Mouse (Mus musculus) liver, embryonic 15.5 days (tissue): ENCODE measurements around the gene Pmm1. TPM values are rescaled to one million over a fixed set of nuclear protein-coding genes. Genes with fewer than 3 reads are reported as not detected.

Experiments used
- ATAC-seq: fragments of 200-750 bp; cut with Nextera tagmentation; 2 replicates; pipeline ENCODE4 v1.8.0; 2017; ENCODE audit warnings: moderate number of reproducible peaks, mild to moderate bottlenecking, moderate library complexity; ENCODE audit not compliant: insufficient read depth
- H3K27ac ChIP-seq: fragments of 300-500 bp; sonication (generic); replicated peaks from 2 replicates; pipeline ENCODE4 v1.5.1; 2015; ENCODE audit warnings: mild to moderate bottlenecking, inconsistent platforms
- H3K27me3 ChIP-seq: fragments of 300-500 bp; sonication (generic); 2 replicates; pipeline ENCODE4 v1.6.1; 2015; ENCODE audit warnings: mild to moderate bottlenecking, inconsistent platforms
- H3K36me3 ChIP-seq: fragments of 300-500 bp; sonication (generic); replicated peaks from 2 replicates; pipeline ENCODE4 v1.6.1; 2015; ENCODE audit warnings: moderate library complexity, mild to moderate bottlenecking, inconsistent platforms
- H3K4me1 ChIP-seq: fragments of 300-500 bp; sonication (generic); replicated peaks from 2 replicates; pipeline ENCODE4 v1.6.1; 2015; ENCODE audit warnings: inconsistent platforms
- H3K4me2 ChIP-seq: fragments of 300-500 bp; sonication (generic); 2 replicates; pipeline ENCODE4 v1.6.1; 2015; ENCODE audit warnings: moderate library complexity, mild to moderate bottlenecking, inconsistent platforms
- H3K4me3 ChIP-seq: fragments of 300-500 bp; sonication (generic); replicated peaks from 2 replicates; pipeline ENCODE4 v1.5.1; 2015; ENCODE audit warnings: mild to moderate bottlenecking, inconsistent platforms
- H3K9ac ChIP-seq: fragments of 300-500 bp; sonication (generic); 2 replicates; pipeline ENCODE4 v1.6.1; 2015; ENCODE audit warnings: moderate library complexity, mild to moderate bottlenecking, inconsistent platforms
- H3K9me3 ChIP-seq: fragments of 300-500 bp; sonication (generic); replicated peaks from 2 replicates; pipeline ENCODE4 v1.6.1; 2016; ENCODE audit warnings: inconsistent platforms
- WGBS: fragments of 180-500 bp; shearing (Covaris S2); methylation state at CpG from one replicate; pipeline ENCODE4 v1.1.7; 2015; ENCODE audit warnings: mixed read lengths; ENCODE audit not compliant: insufficient replicate concordance; 5-methylcytosine and 5-hydroxymethylcytosine counted together
- polyA plus RNA-seq: library from polyadenylated mRNA; unstranded; fragments of >200 nt; fragmentation: Nextera tagmentation; extraction: Ambion mirVana; gene quantifications from 2 replicates; pipeline ENCODE4 v1.2.1, GENCODE M21; 2015

Pmm1 gene
- polyA plus RNA-seq, 1 experiment from 2014 or later: 17.8 TPM

DNA sequence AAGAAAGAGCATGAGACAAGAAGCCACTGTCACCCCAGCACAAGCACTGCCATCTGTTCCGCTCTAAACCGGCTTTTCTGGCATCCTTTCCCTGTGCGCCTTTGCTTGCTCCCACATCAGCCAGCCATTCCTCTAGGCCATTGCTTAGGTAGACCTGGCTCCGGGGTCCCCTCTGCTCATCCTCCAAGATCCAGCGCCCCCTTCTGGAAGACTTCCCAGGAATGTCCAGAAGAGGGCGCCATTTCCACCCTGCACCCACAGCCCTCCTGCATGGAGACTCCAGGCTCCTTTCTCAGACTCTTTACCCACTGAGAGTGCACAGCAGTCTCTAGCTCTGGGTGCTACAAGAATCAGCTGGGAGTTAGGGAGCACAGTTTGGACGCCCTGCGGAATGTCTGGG lies 4.3 kb downstream of the Pmm1 start:
- Histone ChIP-seq H3K9me3 (no peaks in the 10 kb centered on the region), H3K27me3 (no peaks in the 10 kb centered on the region), H3K4me2 (no peak overlapping the region), H3K36me3 (peaks cover 33% of the 10 kb centered on the region), H3K4me3 (no peak overlapping the region), H3K4me1 (peaks cover 29% of the 10 kb centered on the region), H3K9ac (no peak overlapping the region), H3K27ac (no peak overlapping the region)
- ATAC-seq: no peak
- WGBS: 59% methylated on average over 8 of the region's 8 CpGs

DNA sequence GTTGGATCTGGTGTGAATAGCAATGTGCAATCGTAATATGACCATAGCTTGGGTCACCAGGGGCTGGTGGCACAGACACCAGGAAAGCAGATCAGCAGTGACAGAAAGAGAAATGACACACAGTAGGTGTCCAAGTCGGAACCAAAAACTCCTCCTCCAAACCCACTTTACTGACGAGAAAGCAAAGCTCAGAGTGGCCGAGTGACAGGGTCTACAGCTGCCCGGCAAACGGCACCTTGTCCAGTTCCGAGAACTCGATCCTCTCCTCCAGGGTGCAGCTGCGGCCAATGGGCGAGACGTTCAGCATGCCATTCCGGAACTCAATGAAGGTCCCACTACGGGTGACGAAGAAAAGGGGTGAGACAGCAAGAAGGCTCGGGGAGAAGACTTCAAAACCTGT lies 5.3 kb downstream of the Pmm1 start:
- H3K4me3 ChIP-seq: no peak overlapping the region
- H3K9me3 ChIP-seq: no peaks in the 10 kb centered on the region
- no peaks in the 10 kb centered on the region for H3K27me3 ChIP-seq
- H3K9ac ChIP-seq: no peak overlapping the region
- H3K4me1 ChIP-seq: peaks cover 21% of the 10 kb centered on the region
- peaks cover 40% of the 10 kb centered on the region for H3K36me3 ChIP-seq
- no peak for ATAC-seq
- H3K4me2 ChIP-seq: no peak overlapping the region
- no peak overlapping the region for H3K27ac ChIP-seq
- 84% methylated on average over 15 of the region's 15 CpGs for WGBS

DNA sequence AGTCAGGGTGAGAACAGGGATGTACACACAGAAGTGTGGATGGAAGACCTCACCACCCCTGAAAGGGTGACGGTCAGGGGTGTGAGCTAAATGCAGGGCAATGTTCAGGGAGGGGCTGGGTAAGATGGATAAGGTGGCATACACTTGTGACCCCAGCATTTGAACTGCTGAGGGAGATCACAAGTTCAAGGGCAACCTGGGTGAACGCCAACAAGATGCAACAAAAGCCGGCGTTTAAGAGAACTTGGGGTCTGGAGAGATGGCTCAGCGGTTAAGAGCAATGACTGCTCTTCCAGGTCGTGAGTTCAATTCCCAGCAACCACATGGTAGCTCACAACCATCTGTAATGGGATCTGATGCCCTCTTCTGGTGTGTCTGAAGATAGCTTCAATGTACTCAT lies 6.0 kb downstream of the Pmm1 start:
- WGBS: 81% methylated on average over 6 of the region's 6 CpGs
- Histone ChIP-seq H3K27me3 (no peaks in the 10 kb centered on the region), H3K36me3 (peaks cover 40% of the 10 kb centered on the region), H3K9me3 (no peaks in the 10 kb centered on the region), H3K4me3 (no peak overlapping the region), H3K27ac (no peak overlapping the region), H3K9ac (no peak overlapping the region), H3K4me2 (no peak overlapping the region), H3K4me1 (peaks cover 14% of the 10 kb centered on the region)
- no peak for ATAC-seq

GRCm38 (mm10) chr15:81954151-81954583 lies 6.6 kb downstream of the Pmm1 start:
- 86% methylated on average over 9 of the region's 9 CpGs for WGBS
- Histone ChIP-seq H3K36me3 (peaks cover 40% of the 10 kb centered on the region), H3K4me1 (peaks cover 9% of the 10 kb centered on the region), H3K9ac (no peak overlapping the region), H3K9me3 (no peaks in the 10 kb centered on the region), H3K27me3 (no peaks in the 10 kb centered on the region), H3K4me2 (no peak overlapping the region), H3K27ac (no peak overlapping the region), H3K4me3 (no peak overlapping the region)
- ATAC-seq: no peak

- H3K27ac ChIP-seq: no peak overlapping the region
- peaks cover 39% of the 10 kb centered on the region for H3K36me3 ChIP-seq
- ATAC-seq: no peak
- H3K27me3 ChIP-seq: no peaks in the 10 kb centered on the region
- no peak overlapping the region for H3K9ac ChIP-seq
- no peaks in the 10 kb centered on the region for H3K9me3 ChIP-seq
- H3K4me3 ChIP-seq: no peak overlapping the region
- peaks cover 8% of the 10 kb centered on the region for H3K4me1 ChIP-seq
- no peak overlapping the region for H3K4me2 ChIP-seq
- 82% methylated on average over 4 of the region's 4 CpGs for WGBS
These were observed 8.4 kb downstream of the Pmm1 start for GRCm38 (mm10) chr15:81952310-81952709.

DNA sequence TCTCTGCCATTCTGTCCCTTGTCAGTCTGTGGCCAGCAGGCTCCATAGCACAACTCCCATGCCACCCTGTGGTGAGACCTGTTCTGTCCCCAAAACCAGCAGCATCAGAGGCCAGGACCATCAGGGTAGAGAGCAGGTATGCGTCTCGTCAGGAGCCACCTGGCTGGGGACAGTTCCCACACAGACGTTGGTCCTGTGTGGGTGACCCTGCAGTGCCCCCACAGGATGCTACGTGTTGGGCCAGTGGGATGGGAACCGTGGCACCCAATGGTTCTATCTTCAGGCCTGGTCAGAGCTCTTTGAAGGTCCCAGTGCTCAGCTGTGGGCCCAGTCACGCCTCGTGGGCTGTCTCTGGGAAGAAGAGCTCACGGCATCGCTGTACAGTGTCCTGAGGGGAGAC lies 9.6 kb downstream of the Pmm1 start:
- H3K27ac ChIP-seq: no peak overlapping the region
- H3K27me3 ChIP-seq: 0 out of 2 replicates have a peak, but pooled peaks cover 2% of the 10 kb centered on the region
- H3K4me3 ChIP-seq: no peak overlapping the region
- no peaks in the 10 kb centered on the region for H3K9me3 ChIP-seq
- peaks cover 36% of the 10 kb centered on the region for H3K36me3 ChIP-seq
- ATAC-seq: no peak
- 85% methylated on average over 9 of the region's 9 CpGs for WGBS
- peaks cover 8% of the 10 kb centered on the region for H3K4me1 ChIP-seq
- no peak overlapping the region for H3K9ac ChIP-seq
- H3K4me2 ChIP-seq: no peak overlapping the region

DNA sequence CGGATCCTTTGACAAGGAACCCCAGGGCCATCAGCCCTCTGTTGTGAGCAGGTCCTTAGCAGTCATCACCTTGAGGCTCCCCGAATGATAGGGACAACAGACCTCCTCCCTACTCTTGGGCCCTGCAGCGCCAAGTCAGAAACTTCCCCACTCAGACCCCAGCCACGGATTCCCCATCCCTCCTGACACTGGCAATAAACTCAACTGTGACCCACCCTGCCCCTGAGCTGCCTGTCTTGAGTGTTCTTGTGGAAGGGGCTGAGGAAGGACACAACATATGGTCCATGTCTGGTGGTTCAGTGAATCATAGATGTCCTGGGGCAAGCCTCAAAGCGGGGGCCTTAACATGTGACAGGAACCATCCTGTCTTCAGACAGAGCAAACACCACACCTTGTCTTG lies 10.0 kb downstream of the Pmm1 start:
- no peak overlapping the region for H3K9ac ChIP-seq
- peaks cover 32% of the 10 kb centered on the region for H3K36me3 ChIP-seq
- H3K4me2 ChIP-seq: no peak overlapping the region
- no peak overlapping the region for H3K4me3 ChIP-seq
- H3K27me3 ChIP-seq: 0 out of 2 replicates have a peak, but pooled peaks cover 3% of the 10 kb centered on the region
- H3K9me3 ChIP-seq: no peaks in the 10 kb centered on the region
- WGBS: 71% methylated on average over 5 of the region's 5 CpGs
- peaks cover 8% of the 10 kb centered on the region for H3K4me1 ChIP-seq
- ATAC-seq: no peak
- H3K27ac ChIP-seq: no peak overlapping the region

DNA sequence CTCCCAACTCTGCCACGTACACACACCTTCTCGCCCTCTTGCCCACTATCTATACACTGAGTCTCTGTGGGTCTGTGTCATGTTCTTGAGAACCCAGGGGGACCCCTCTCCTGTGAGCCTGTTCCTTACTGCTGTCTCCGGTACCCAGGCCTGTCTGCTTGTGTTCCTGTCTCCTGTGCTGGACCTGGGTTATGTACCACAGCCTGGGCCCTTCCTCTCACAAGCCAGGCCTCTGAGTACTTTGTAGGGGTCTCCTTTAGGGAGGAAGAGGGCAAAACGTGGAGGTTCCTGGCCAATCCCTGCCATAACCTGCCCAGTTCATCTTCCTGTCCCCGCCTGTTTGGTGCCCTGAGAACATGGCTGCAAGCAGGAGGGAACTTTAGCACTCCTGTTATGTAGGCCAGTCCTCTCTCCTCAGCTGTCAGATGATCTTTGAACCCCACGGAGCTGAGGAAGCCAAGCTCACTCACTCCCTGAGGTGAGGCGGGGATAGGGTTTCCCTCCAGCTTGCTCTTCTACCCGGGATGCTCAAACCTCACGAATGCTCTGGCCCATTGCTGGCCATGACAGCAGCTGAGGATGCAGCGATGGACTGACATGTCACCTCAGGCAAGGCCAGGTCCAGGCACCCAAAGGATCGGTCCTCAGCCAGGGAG lies 11.1 kb downstream of the Pmm1 start:
- H3K36me3 ChIP-seq: peaks cover 24% of the 10 kb centered on the region
- H3K4me3 ChIP-seq: no peak overlapping the region
- H3K9me3 ChIP-seq: no peaks in the 10 kb centered on the region
- H3K4me1 ChIP-seq: peaks cover 8% of the 10 kb centered on the region
- H3K27me3 ChIP-seq: 0 out of 2 replicates have a peak, but pooled peaks cover 5% of the 10 kb centered on the region
- no peak for ATAC-seq
- no peak overlapping the region for H3K9ac ChIP-seq
- no peak overlapping the region for H3K27ac ChIP-seq
- 67% methylated on average over 11 of the region's 11 CpGs for WGBS
- H3K4me2 ChIP-seq: no peak overlapping the region

- ATAC-seq: no peak
- Histone ChIP-seq H3K9ac (no peak overlapping the region), H3K27me3 (0 out of 2 replicates have a peak, but pooled peaks cover 5% of the 10 kb centered on the region), H3K27ac (no peak overlapping the region), H3K4me1 (peaks cover 8% of the 10 kb centered on the region), H3K9me3 (no peaks in the 10 kb centered on the region), H3K4me3 (no peak overlapping the region), H3K4me2 (no peak overlapping the region), H3K36me3 (peaks cover 19% of the 10 kb centered on the region; the same call in 1 of the 2 replicates)
- WGBS: 66% methylated on average over 10 of the region's 10 CpGs
These were observed 11.7 kb downstream of the Pmm1 start for GRCm38 (mm10) chr15:81949076-81949475.

DNA sequence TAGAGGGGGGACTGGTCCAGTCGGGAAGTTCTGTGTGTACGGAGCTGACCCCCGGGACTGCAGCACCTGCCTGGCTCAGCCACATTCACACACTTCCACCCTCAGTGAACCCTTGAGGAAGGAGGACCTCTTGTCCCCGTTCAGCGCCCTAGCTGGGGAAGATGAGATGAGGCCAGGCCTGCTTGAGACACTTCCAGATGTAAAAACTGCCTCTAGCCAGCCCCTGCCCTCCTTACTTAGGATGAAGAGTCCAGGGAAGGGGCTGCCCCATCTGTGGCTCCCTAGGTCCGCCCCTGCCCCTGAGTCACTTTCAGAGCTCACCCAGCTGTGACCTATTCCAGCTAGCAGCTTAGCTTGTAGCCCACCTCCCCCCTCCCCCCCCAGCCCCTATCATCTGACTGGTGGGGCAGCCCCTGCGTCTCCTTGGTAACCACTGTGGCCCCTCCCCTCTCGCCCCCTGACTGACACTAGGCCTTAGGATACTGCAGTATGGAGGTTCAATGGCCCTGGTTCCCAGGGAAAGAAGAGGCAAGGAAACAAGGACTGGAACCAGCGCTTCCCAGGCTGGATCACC lies 17.5 kb downstream of the Pmm1 start:
- WGBS: 32% methylated on average over 9 of the region's 9 CpGs
- Histone ChIP-seq H3K27ac (no peak overlapping the region), H3K4me3 (no peak overlapping the region), H3K9me3 (no peaks in the 10 kb centered on the region), H3K4me1 (peaks cover 21% of the 10 kb centered on the region), H3K4me2 (no peak overlapping the region), H3K27me3 (peaks cover 12% of the 10 kb centered on the region; the same call in 1 of the 2 replicates), H3K9ac (no peak overlapping the region), H3K36me3 (no peaks in the 10 kb centered on the region)
- no peak for ATAC-seq

DNA sequence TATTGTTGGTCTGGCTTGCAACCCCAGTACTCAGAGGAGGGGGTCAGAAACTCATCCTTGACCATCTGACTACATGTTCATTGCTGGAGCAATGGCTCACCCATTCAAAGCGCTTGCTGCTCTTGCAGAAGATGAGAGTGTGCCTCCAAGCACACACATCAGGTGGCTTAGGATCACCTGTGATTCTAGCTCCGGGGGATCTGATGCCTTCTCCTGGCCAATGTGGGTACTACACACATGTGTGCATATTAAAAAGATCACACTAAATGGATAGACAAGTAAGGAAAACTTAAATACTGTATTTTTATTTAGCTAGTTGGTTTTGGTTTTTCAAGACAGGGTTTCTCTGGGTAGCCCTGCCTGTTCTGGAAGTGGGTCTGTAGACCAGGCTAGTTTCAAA lies 19.7 kb downstream of the Pmm1 start:
- 80% methylated on average over 2 of the region's 2 CpGs for WGBS
- no peak overlapping the region for H3K27ac ChIP-seq
- no peak overlapping the region for H3K4me2 ChIP-seq
- no peaks in the 10 kb centered on the region for H3K36me3 ChIP-seq
- no peaks in the 10 kb centered on the region for H3K9me3 ChIP-seq
- no peak for ATAC-seq
- H3K27me3 ChIP-seq: peaks cover 31% of the 10 kb centered on the region
- no peak overlapping the region for H3K4me3 ChIP-seq
- H3K9ac ChIP-seq: no peak overlapping the region
- H3K4me1 ChIP-seq: peaks cover 27% of the 10 kb centered on the region
